Mouse (Mus musculus) CH12.LX (cell line): ENCODE results near the gene Casq2. TPM values are rescaled to one million over a fixed set of nuclear protein-coding genes. Genes with fewer than 3 reads are reported as not detected.

Experiments used
- DNase-seq: peaks from one replicate; pipeline ENCODE4 v3.0.0-alpha.2; 2013; ENCODE audit errors: extremely low read depth
- H3K27ac ChIP-seq: 2 replicates; pipeline ENCODE4 v1.5.1; 2012; ENCODE audit warnings: low read depth, mild to moderate bottlenecking, control low read depth, moderate library complexity; ENCODE audit not compliant: insufficient read depth
- H3K27me3 ChIP-seq: replicated peaks from 2 replicates; pipeline ENCODE3; 2012; ENCODE audit warnings: inconsistent platforms
- H3K36me3 ChIP-seq, 2 experiments: replicated peaks in 1 of 2; 2 replicates each; pipeline versions ENCODE3 to v1.6.1; 2012; ENCODE audit warnings: inconsistent platforms in 1 of 2, low read length in 1 of 2, mild to moderate bottlenecking in 1 of 2, mixed read lengths in 1 of 2, moderate library complexity in 1 of 2; ENCODE audit not compliant: control insufficient read depth in 1 of 2, insufficient read depth in 1 of 2
- H3K4me1 ChIP-seq, 2 experiments: 2 replicates each; pipeline ENCODE4 v1.6.1; 2012; ENCODE audit warnings: inconsistent platforms in 1 of 2, moderate library complexity in 1 of 2; ENCODE audit not compliant: insufficient read depth in 2 of 2, control insufficient read depth in 1 of 2
- H3K4me2 ChIP-seq: 2 replicates; pipeline ENCODE4 v1.6.1; 2012; ENCODE audit warnings: low read depth, mild to moderate bottlenecking, control low read depth; ENCODE audit not compliant: poor library complexity, insufficient read depth, severe bottlenecking
- H3K4me3 ChIP-seq, 3 experiments: fragments of 150-350 bp in 1 of 3; sonication (generic) in 1 of 3; replicated peaks in 1 of 3; 2 replicates each; pipeline versions ENCODE3 to v1.5.1; 2011 to 2012; ENCODE audit warnings: low read depth in 2 of 3, low read length in 2 of 3, mild to moderate bottlenecking in 2 of 3, moderate library complexity in 2 of 3, control low read depth in 1 of 3, improper control_type of control experiment in 1 of 3, inconsistent platforms in 1 of 3, mixed read lengths in 1 of 3; ENCODE audit not compliant: poor library complexity in 1 of 3
- H3K79me2 ChIP-seq: replicated peaks from 2 replicates; pipeline ENCODE4 v1.6.1; 2012; ENCODE audit warnings: mild to moderate bottlenecking, moderate library complexity; ENCODE audit not compliant: control insufficient read depth, poor library complexity, insufficient read depth, severe bottlenecking; ENCODE audit errors: extremely low read depth
- H3K9ac ChIP-seq: 2 replicates; pipeline ENCODE4 v1.6.1; 2012; ENCODE audit warnings: low read depth, mild to moderate bottlenecking, control low read depth, moderate library complexity; ENCODE audit not compliant: insufficient read depth
- H3K9me3 ChIP-seq: replicated peaks from 2 replicates; pipeline ENCODE3; 2012; ENCODE audit warnings: low read length, inconsistent platforms, mixed read lengths
- BHLHE40 ChIP-seq: IDR thresholded peaks from 2 replicates; pipeline ENCODE4 v1.6.1; 2011; ENCODE audit warnings: mild to moderate bottlenecking, low read depth, low read length, improper control_type of control experiment
- CHD2 ChIP-seq: IDR thresholded peaks from 2 replicates; pipeline ENCODE4 v1.6.1; 2011; ENCODE audit warnings: low read length, improper control_type of control experiment
- E2F4 ChIP-seq: IDR thresholded peaks from 2 replicates; pipeline ENCODE4 v1.6.1; 2011; ENCODE audit warnings: low read depth, low read length, improper control_type of control experiment; ENCODE audit not compliant: insufficient replicate concordance
- ELF1 ChIP-seq: IDR thresholded peaks from 2 replicates; pipeline ENCODE4 v1.6.1; 2014; ENCODE audit warnings: low read depth, mild to moderate bottlenecking, inconsistent platforms, low read length, improper control_type of control experiment
- ETS1 ChIP-seq: conservative IDR thresholded peaks from 2 replicates; pipeline ENCODE4 v1.6.1; 2012; ENCODE audit warnings: low read depth, mild to moderate bottlenecking, inconsistent platforms, low read length, improper control_type of control experiment, moderate library complexity
- KAT2A ChIP-seq: IDR thresholded peaks from 2 replicates; pipeline ENCODE4 v1.6.1; 2012; ENCODE audit warnings: low read length, improper control_type of control experiment, inconsistent platforms; ENCODE audit not compliant: insufficient replicate concordance
- MAX ChIP-seq: IDR thresholded peaks from 2 replicates; pipeline ENCODE4 v1.6.1; 2011; ENCODE audit warnings: low read length, improper control_type of control experiment
- MXI1 ChIP-seq: IDR thresholded peaks from 2 replicates; pipeline ENCODE4 v1.6.1; 2011; ENCODE audit warnings: mild to moderate bottlenecking, low read depth, low read length, improper control_type of control experiment
- MYC ChIP-seq: IDR thresholded peaks from 2 replicates; pipeline ENCODE4 v1.6.1; 2011; ENCODE audit warnings: low read depth, mild to moderate bottlenecking, improper control_type of control experiment, low read length
- NELFE ChIP-seq: IDR thresholded peaks from 2 replicates; pipeline ENCODE4 v1.6.1; 2011; ENCODE audit warnings: low read depth, low read length, improper control_type of control experiment
- PAX5 ChIP-seq: IDR thresholded peaks from 2 replicates; pipeline ENCODE4 v1.6.1; 2012; ENCODE audit warnings: low read length, inconsistent platforms, mixed read lengths
- TBP ChIP-seq: conservative IDR thresholded peaks from 2 replicates; pipeline ENCODE4 v1.6.1; 2011; ENCODE audit warnings: low read depth, low read length, improper control_type of control experiment
- USF2 ChIP-seq: conservative IDR thresholded peaks from 2 replicates; pipeline ENCODE4 v1.6.1; 2011; ENCODE audit warnings: low read depth, low read length, improper control_type of control experiment
- ZC3H11A ChIP-seq: IDR thresholded peaks from 2 replicates; pipeline ENCODE4 v1.6.1; 2012; ENCODE audit warnings: low read depth, mild to moderate bottlenecking, inconsistent platforms, low read length, improper control_type of control experiment
- ZKSCAN1 ChIP-seq: IDR thresholded peaks from 2 replicates; pipeline ENCODE4 v1.6.1; 2012; ENCODE audit warnings: low read depth, inconsistent platforms, low read length, improper control_type of control experiment, borderline replicate concordance
- dilution Hi-C: fragments of 300-500 bp; cut with MboI; formaldehyde crosslinking; loops from 2 replicates; pipeline ENCODE4 v1.14.3; 2020; ENCODE audit warnings: low sequenced_read_pairs; ENCODE audit not compliant: extremely low pct_unique_long_range_greater_than_20kb, extremely low pct_ligation_motif_present
- in situ Hi-C: fragments of 300-500 bp; cut with MboI; formaldehyde crosslinking; loops from 3 replicates; pipeline ENCODE4 v1.14.3; 2019; ENCODE audit warnings: low sequenced_read_pairs, low pct_ligation_motif_present, low pct_unique_long_range_greater_than_20kb, mixed read lengths
- polyA plus RNA-seq: library from polyadenylated mRNA; unstranded; fragments of >175 nt; gene quantifications from 2 replicates; pipeline ENCODE4 v1.2.1, GENCODE M21; 2012; ENCODE audit warnings: low read depth; ENCODE audit not compliant: insufficient read length
- total RNA-seq, 2 experiments: library from RNA; depleted of rRNA; stranded (reverse); fragments of 300-350 nt in 1 of 2; fragments of >200 nt in 1 of 2; gene quantifications; 2 replicates each; pipeline ENCODE4 v1.2.3; 2012 to 2014

Gene Casq2
- total and polyA plus RNA-seq, 3 experiments: not detected

GRCm38 (mm10) chr3:102191575-102191974 is 105.4 kb downstream of the Casq2 start:
- H3K9ac ChIP-seq: no peak overlapping the region
- no peak overlapping the region for H3K4me2 ChIP-seq
- peaks cover 0 to 17% of the 10 kb centered on the region in 2 experiments; a peak in 2 of 4 replicates for H3K4me1 ChIP-seq
- H3K27me3 ChIP-seq: no peaks in the 10 kb centered on the region
- dilution Hi-C loops (no loop called here), in situ Hi-C loops (no loop called here)
- no peaks in the 10 kb centered on the region for H3K79me2 ChIP-seq
- no peak for DNase-seq
- TF ChIP-seq ZC3H11A: no peak
- TF ChIP-seq CHD2: no peak
- TF ChIP-seq TBP: no peak
- TF ChIP-seq BHLHE40: no peak
- TF ChIP-seq MYC: no peak
- no peak for TF ChIP-seq ZKSCAN1
- no peak for TF ChIP-seq USF2
- TF ChIP-seq ETS1: no peak
- TF ChIP-seq MXI1: no peak
- TF ChIP-seq, all 38 proteins: peak for 0
- H3K9me3 ChIP-seq: no peaks in the 10 kb centered on the region
- H3K27ac ChIP-seq: no peak overlapping the region
- no peak overlapping the region for H3K4me3 ChIP-seq
- H3K36me3 ChIP-seq: no peaks in the 10 kb centered on the region

- TF ChIP-seq E2F4 (no peak), KAT2A (no peak), ELF1 (no peak), NELFE (no peak), MAX (no peak), PAX5 (no peak)
- dilution Hi-C loops: no loop called here
- H3K4me2 ChIP-seq: no peak overlapping the region
These were observed 106.4 kb downstream of the Casq2 start for GRCm38 (mm10) chr3:102192621-102193020.

More at GRCm38 (mm10) chr3:102192621-102193020, 106.4 kb downstream of the Casq2 start:
- no peaks in the 10 kb centered on the region for H3K79me2 ChIP-seq
- H3K27ac ChIP-seq: no peak overlapping the region
- H3K36me3 ChIP-seq: no peaks in the 10 kb centered on the region
- H3K4me1 ChIP-seq: peaks cover 0 to 17% of the 10 kb centered on the region in 2 experiments; a peak in 2 of 4 replicates
- no peak overlapping the region for H3K9ac ChIP-seq
- no peak for DNase-seq
- H3K27me3 ChIP-seq: no peaks in the 10 kb centered on the region
- no peak overlapping the region for H3K4me3 ChIP-seq
- in situ Hi-C loops: no loop called here
- H3K9me3 ChIP-seq: no peaks in the 10 kb centered on the region
